Mouse (Mus musculus) kidney, adult 10 weeks (tissue): ENCODE measurements around the gene Fbxw16. TPM values are rescaled to one million over a fixed set of nuclear protein-coding genes. Genes with fewer than 3 reads are reported as not detected.

ENCODE experiments used
- polyA plus RNA-seq: library from polyadenylated mRNA; stranded (reverse); fragments of 350-450 nt; fragmentation: Illumina TruSeq; extraction: RNeasy Lipid Tissue Mini Kit (QIAGEN cat#74804); gene quantifications from one replicate; pipeline ENCODE4 v1.2.3, GENCODE M21; 2014; ENCODE audit warnings: low read depth, low replicate concordance

The Fbxw16 gene
- not detected for polyA plus RNA-seq

DNA sequence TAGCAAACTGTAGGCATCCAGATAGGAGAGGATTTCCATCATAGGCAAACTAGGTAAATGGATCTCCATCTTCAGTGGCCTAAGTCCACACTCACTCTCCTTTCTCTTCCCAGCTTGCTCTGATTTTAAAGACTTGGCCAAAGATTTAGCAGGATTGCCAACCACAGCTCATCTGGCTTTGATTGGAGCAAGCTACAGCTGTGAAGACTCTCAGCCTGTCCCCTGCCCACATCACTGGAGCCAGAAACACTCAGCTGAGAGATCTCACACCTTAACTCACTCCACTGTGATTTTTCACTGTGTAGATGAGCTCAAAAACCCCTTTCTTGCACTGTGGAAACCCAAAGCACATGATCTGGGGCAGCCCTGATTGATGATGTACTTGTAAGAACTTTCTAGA lies at the start of gene Fbxw16:
TSS of gene Fbxw16 (minus strand) at position 101 of the 400 bp plus-strand sequence.

DNA sequence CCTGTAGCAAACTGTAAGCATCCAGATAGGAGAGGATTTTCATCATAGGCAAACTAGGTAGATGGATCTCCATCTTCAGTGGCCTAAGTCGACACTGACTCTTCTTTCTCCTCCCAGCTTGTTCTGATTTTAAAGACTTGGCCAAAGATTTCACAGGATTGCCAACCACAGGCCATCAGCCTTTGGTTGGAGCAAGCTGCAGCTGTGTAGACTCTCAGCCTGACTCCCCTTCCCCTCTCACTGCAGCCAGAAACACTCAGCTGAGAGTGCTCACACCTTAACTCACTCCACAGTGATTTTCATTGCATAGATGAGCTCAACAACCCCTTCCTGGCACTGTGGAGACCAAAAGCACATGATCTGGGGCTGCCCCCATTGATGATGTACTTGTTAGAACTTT lies 46.8 kb upstream of the Fbxw16 start, which contains the start of gene Fbxw19:
TSS of gene Fbxw19 (minus strand) at position 101 of the 400 bp plus-strand sequence.

DNA sequence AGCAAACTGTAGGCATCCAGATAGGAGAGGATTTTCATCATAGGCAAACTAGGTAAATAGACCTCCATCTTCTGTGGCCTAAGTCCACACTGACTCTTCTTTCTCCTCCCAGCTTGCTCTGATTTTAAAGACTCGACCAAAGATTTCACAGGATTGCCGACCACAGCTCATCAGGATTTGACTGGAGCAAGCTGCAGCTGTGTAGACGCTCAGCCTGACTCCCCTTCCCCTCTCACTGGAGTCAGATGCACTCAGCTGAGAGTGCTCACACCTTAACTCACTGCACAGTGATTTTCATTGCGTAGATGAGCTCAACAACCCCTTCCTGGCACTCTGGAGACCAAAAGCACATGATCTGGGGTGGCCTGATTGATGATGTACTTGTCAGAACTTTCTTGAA lies 44.7 kb downstream of the Fbxw16 start, which contains the start of gene Fbxw22:
TSS of gene Fbxw22 (minus strand) at position 101 of the 400 bp plus-strand sequence.

Other genes with a start within 250 kb of the Fbxw16 start
- gene Fbxw20, start 214.4 kb downstream of the Fbxw16 start, polyA plus RNA-seq: not detected
- not detected for gene Fbxw14, start 161.5 kb downstream of the Fbxw16 start, polyA plus RNA-seq
- not detected for gene Fbxw28, start 109.5 kb downstream of the Fbxw16 start, polyA plus RNA-seq
- not detected for gene Fbxw22, start 44.8 kb downstream of the Fbxw16 start, polyA plus RNA-seq
- not detected for gene Fbxw19, start 46.7 kb upstream of the Fbxw16 start, polyA plus RNA-seq
- gene Fbxw15, start 119.1 kb upstream of the Fbxw16 start, polyA plus RNA-seq: 4.3 TPM
- not detected for gene Fbxw24, start 176.9 kb upstream of the Fbxw16 start, polyA plus RNA-seq
- not detected for gene Fbxw25, start 215.5 kb upstream of the Fbxw16 start, polyA plus RNA-seq